Mouse (Mus musculus) telencephalon, adult 2 months (tissue): ENCODE results near the gene Arfgap2.

Experiments
- DNase-seq: peaks from one replicate; pipeline ENCODE4 v3.0.0-alpha.2; 2011; ENCODE audit warnings: low read depth, low spot score

The Arfgap2 gene

DNA sequence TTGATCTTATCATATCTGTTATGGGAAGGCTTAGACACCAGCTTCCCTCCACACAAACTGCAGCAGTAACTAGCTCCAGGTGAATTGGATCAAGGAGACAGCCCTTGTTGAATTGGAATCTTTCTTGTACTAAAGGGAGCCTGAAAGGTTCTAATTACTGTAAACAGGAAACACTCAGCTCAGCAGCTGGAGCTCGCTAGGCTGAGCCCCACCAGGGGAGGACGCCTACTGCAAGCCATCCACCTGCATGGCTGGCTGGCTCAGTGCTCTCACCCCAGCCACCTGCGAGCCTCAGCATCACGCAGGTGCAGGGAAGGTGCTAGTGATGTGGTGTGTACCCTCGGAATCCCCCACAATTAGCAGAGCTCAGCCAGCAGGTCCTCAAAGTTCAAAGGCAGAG lies 43.9 kb downstream of the Arfgap2 start:
- DNase-seq, result no peak

- no peak for DNase-seq
Observed at GRCm38 (mm10) chr2:91309546-91309945, 44.8 kb downstream of the Arfgap2 start.

GRCm38 (mm10) chr2:91312578-91313311 lies 48.0 kb downstream of the Arfgap2 start:
- no peak for DNase-seq

DNA sequence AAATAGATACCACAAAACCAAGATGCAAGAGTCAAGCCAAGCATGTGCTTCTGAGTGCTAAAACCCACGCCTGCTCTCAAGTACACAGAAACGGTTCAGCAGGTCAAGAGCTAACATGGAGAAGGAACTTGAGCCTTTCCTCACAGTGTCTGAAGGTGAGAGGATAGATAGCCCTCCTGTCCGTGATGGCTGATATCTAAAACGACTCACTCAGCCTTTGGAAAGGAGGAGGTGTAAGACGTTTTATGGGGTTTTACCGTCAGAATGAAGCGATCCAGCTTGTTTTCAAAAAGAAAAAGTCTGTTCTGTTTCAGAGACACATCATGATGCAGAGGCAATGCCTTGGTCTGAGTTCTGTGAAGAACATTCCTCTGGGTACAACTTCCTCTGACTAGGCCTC lies 49.4 kb downstream of the Arfgap2 start:
- DNase-seq, result no peak

GRCm38 (mm10) chr2:91320559-91321529 lies 56.1 kb downstream of the Arfgap2 start:
- no peak for DNase-seq

GRCm38 (mm10) chr2:91321923-91322322 lies 57.1 kb downstream of the Arfgap2 start:
- DNase-seq, result no peak

DNA sequence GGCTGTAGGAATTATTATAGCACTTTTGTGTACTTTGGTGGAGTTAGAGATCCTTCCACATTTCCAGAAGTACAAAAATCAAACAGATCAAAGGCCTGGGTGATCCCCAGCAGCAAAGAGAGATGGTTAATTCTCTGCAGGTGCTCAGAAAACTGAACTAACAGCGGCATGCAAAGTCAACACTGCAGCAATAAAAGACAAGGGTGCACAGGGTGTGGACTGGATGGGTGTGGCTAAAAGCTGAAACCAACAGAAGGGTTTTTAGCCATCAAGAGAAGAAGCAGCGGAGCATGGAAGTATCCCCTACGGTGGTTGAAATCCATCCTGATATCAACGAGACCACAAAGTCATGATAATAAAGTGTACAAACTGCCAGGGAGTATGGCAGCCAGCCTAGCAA lies 57.7 kb downstream of the Arfgap2 start:
- no peak for DNase-seq

GRCm38 (mm10) chr2:91324346-91324745 lies 59.6 kb downstream of the Arfgap2 start:
- DNase-seq, result no peak

DNA sequence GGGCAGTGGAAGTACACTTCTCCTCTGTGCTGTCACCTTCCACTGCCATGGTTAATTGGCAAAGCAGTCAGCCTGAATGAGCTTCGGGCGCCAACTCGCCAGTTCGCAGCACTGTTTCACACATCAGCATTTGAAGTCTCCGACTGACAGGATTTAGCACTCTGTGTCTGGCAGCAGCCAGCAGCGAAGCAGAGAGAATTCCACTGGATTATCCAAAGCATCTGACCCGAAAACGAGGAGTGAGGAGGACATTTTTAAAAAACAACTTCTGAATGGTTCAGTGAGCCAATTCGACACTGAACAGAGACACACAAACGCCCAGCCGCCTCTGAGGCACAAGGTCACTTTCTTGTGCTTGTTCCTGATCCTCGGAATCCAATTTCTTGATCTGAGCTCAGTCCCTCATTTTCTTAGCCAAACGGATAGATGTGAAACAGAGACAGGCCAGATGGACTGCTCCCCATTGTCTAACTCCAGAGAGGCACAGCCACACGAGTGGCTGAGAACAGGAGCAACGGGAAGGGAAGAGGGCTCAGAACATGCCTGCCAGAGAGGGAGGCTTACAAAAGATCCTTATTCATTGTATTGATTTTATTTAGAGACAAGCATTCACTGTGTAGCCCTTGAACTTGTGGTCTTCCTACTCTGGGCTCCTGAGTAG lies 60.1 kb downstream of the Arfgap2 start:
- DNase-seq, result no peak
